Mouse (Mus musculus): ENCODE data around the gene Dgkz. TPM values are rescaled to one million over a fixed set of nuclear protein-coding genes. Genes with fewer than 3 reads are reported as not detected.
A peak's percentile ranks its signal among the peaks of the same experiment; 100 is the strongest.

Dgkz gene
- polyA plus RNA-seq, 1 experiment from 2014 or later = 18.6 TPM

- TF ChIP-seq EP300 (optimal IDR thresholded peaks at IDR 0.05) = no peak
- TF ChIP-seq CTCF (IDR thresholded peaks at IDR 0.05; ENCODE audit: low read depth) = no peak
- Histone ChIP-seq H3K4me3 (ENCODE audit: low read depth, low read length) (no peak overlapping the region), H3K9me3 (ENCODE audit: control insufficient read depth, low read length) (no peaks in the 10 kb centered on the region), H3K27me3 (ENCODE audit: control insufficient read depth, insufficient read depth, low read length) (no peaks in the 10 kb centered on the region), H3K4me1 (replicated peaks; ENCODE audit: control insufficient read depth, insufficient read depth) (peaks cover 12% of the 10 kb centered on the region), H3K27ac (replicated peaks) (0 out of 2 replicates have a peak overlapping the region, but pooled peaks have one; percentile 58), H3K4me2 (replicated peaks; ENCODE audit: low read depth) (no peak overlapping the region), H3K9ac (ENCODE audit: low read length) (no peak overlapping the region), H3K36me3 (ENCODE audit: control insufficient read depth, insufficient read depth, low read length) (no peaks in the 10 kb centered on the region)
- ATAC-seq (ENCODE audit: low FRiP score, low TSS enrichment) = no peak
- no peak for DNase-seq (ENCODE audit: low spot score)
- WGBS = 42% methylated on average over 1 of the region's 1 CpGs
Observed at GRCm38 (mm10) chr2:92017440-92017839, 41.8 kb upstream of the Dgkz start.

- Histone ChIP-seq H3K27ac (replicated peaks) (peak overlapping the region; percentile 58; the same call in 1 of the 2 replicates), H3K4me1 (replicated peaks; ENCODE audit: control insufficient read depth, insufficient read depth) (peaks cover 11% of the 10 kb centered on the region), H3K4me2 (replicated peaks; ENCODE audit: low read depth) (0 out of 2 replicates have a peak overlapping the region, but pooled peaks have one; percentile 5), H3K9me3 (ENCODE audit: control insufficient read depth, low read length) (no peaks in the 10 kb centered on the region), H3K36me3 (ENCODE audit: control insufficient read depth, insufficient read depth, low read length) (no peaks in the 10 kb centered on the region), H3K4me3 (ENCODE audit: low read depth, low read length) (no peak overlapping the region), H3K27me3 (ENCODE audit: control insufficient read depth, insufficient read depth, low read length) (no peaks in the 10 kb centered on the region), H3K9ac (ENCODE audit: low read length) (no peak overlapping the region)
- ATAC-seq (ENCODE audit: low FRiP score, low TSS enrichment) = peak; percentile 41; the same call in 1 of the 2 replicates
- no peak for TF ChIP-seq CTCF (IDR thresholded peaks at IDR 0.05; ENCODE audit: low read depth)
- 36% methylated on average over 3 of the region's 3 CpGs for WGBS
- DNase-seq (ENCODE audit: low spot score) = no peak
Observed at GRCm38 (mm10) chr2:92016981-92017380, 41.3 kb upstream of the Dgkz start.

- no peak for DNase-seq (ENCODE audit: low spot score)
- TF ChIP-seq EP300 (optimal IDR thresholded peaks at IDR 0.05) = no peak
- TF ChIP-seq CTCF (IDR thresholded peaks at IDR 0.05; ENCODE audit: low read depth) = peak; percentile 44
- no peaks in the 10 kb centered on the region for H3K27me3 ChIP-seq (ENCODE audit: control insufficient read depth, insufficient read depth, low read length)
- H3K9me3 ChIP-seq (ENCODE audit: control insufficient read depth, low read length) = no peaks in the 10 kb centered on the region
- no peak overlapping the region for H3K4me2 ChIP-seq (replicated peaks; ENCODE audit: low read depth)
- 87% methylated on average over 5 of the region's 5 CpGs for WGBS
- no peak for ATAC-seq (ENCODE audit: low FRiP score, low TSS enrichment)
- H3K27ac ChIP-seq (replicated peaks) = no peak overlapping the region
- no peak overlapping the region for H3K9ac ChIP-seq (ENCODE audit: low read length)
- H3K4me1 ChIP-seq (replicated peaks; ENCODE audit: control insufficient read depth, insufficient read depth) = peaks cover 7% of the 10 kb centered on the region; the same call in 1 of the 2 replicates
- no peaks in the 10 kb centered on the region for H3K36me3 ChIP-seq (ENCODE audit: control insufficient read depth, insufficient read depth, low read length)
- H3K4me3 ChIP-seq (ENCODE audit: low read depth, low read length) = no peak overlapping the region
Observed at GRCm38 (mm10) chr2:92014891-92015290, 39.2 kb upstream of the Dgkz start.

- no peak for TF ChIP-seq CTCF (IDR thresholded peaks at IDR 0.05; ENCODE audit: low read depth)
- no peak for TF ChIP-seq EP300 (optimal IDR thresholded peaks at IDR 0.05)
- Histone ChIP-seq H3K27me3 (ENCODE audit: control insufficient read depth, insufficient read depth, low read length) (no peaks in the 10 kb centered on the region), H3K27ac (replicated peaks) (no peak overlapping the region), H3K4me2 (replicated peaks; ENCODE audit: low read depth) (no peak overlapping the region), H3K4me3 (ENCODE audit: low read depth, low read length) (no peak overlapping the region), H3K4me1 (replicated peaks; ENCODE audit: control insufficient read depth, insufficient read depth) (peaks cover 7% of the 10 kb centered on the region; the same call in 1 of the 2 replicates), H3K9me3 (ENCODE audit: control insufficient read depth, low read length) (no peaks in the 10 kb centered on the region), H3K36me3 (ENCODE audit: control insufficient read depth, insufficient read depth, low read length) (no peaks in the 10 kb centered on the region), H3K9ac (ENCODE audit: low read length) (no peak overlapping the region)
- DNase-seq (ENCODE audit: low spot score) (no peak), ATAC-seq (ENCODE audit: low FRiP score, low TSS enrichment) (no peak)
- 82% methylated on average over 6 of the region's 6 CpGs for WGBS
Observed at GRCm38 (mm10) chr2:92014248-92014647, 38.6 kb upstream of the Dgkz start.

- no peaks in the 10 kb centered on the region for H3K9me3 ChIP-seq (ENCODE audit: control insufficient read depth, low read length)
- no peaks in the 10 kb centered on the region for H3K36me3 ChIP-seq (ENCODE audit: control insufficient read depth, insufficient read depth, low read length)
- peak overlapping the region; percentile 67 for H3K27ac ChIP-seq (replicated peaks)
- TF ChIP-seq CTCF (IDR thresholded peaks at IDR 0.05; ENCODE audit: low read depth) = no peak
- TF ChIP-seq EP300 (optimal IDR thresholded peaks at IDR 0.05) = no peak
- no peak overlapping the region for H3K4me3 ChIP-seq (ENCODE audit: low read depth, low read length)
- H3K9ac ChIP-seq (ENCODE audit: low read length) = no peak overlapping the region
- no peak overlapping the region for H3K4me2 ChIP-seq (replicated peaks; ENCODE audit: low read depth)
- peak; percentile 56 for DNase-seq (ENCODE audit: low spot score)
- ATAC-seq (ENCODE audit: low FRiP score, low TSS enrichment) = peak; percentile 36; the same call in 1 of the 2 replicates
- H3K4me1 ChIP-seq (replicated peaks; ENCODE audit: control insufficient read depth, insufficient read depth) = peaks cover 13% of the 10 kb centered on the region
- no peaks in the 10 kb centered on the region for H3K27me3 ChIP-seq (ENCODE audit: control insufficient read depth, insufficient read depth, low read length)
- 32% methylated on average over 8 of the region's 8 CpGs for WGBS
Observed at GRCm38 (mm10) chr2:92012768-92013445, 37.2 kb upstream of the Dgkz start.
